Mouse (Mus musculus) midbrain, embryonic 13.5 days (tissue): Measurements from ENCODE around the gene Nfix. TPM values are rescaled to one million over a fixed set of nuclear protein-coding genes. Genes with fewer than 3 reads are reported as not detected.

Experiments
- ATAC-seq: fragments of 200-750 bp; cut with Nextera tagmentation; 2 replicates; pipeline ENCODE4 v1.8.0; 2017; ENCODE audit warnings: mild to moderate bottlenecking, moderate TSS enrichment, moderate library complexity
- H3K27ac ChIP-seq: fragments of 300-500 bp; sonication (generic); 2 replicates; pipeline ENCODE4 v1.5.1; 2015; ENCODE audit warnings: inconsistent platforms, mild to moderate bottlenecking, moderate library complexity
- H3K27me3 ChIP-seq: fragments of 300-500 bp; sonication (generic); 2 replicates; pipeline ENCODE4 v1.6.1; 2015; ENCODE audit warnings: mild to moderate bottlenecking, inconsistent platforms
- H3K36me3 ChIP-seq: fragments of 300-500 bp; sonication (generic); 2 replicates; pipeline ENCODE4 v1.6.1; 2015; ENCODE audit warnings: mild to moderate bottlenecking, inconsistent platforms
- H3K4me1 ChIP-seq: fragments of 300-500 bp; sonication (generic); replicated peaks from 2 replicates; pipeline ENCODE4 v1.6.1; 2015; ENCODE audit warnings: inconsistent platforms
- H3K4me2 ChIP-seq: fragments of 300-500 bp; sonication (generic); replicated peaks from 2 replicates; pipeline ENCODE4 v1.6.1; 2015; ENCODE audit warnings: moderate library complexity, mild to moderate bottlenecking, inconsistent platforms
- H3K4me3 ChIP-seq: fragments of 300-500 bp; sonication (generic); replicated peaks from 2 replicates; pipeline ENCODE4 v1.5.1; 2015; ENCODE audit warnings: mild to moderate bottlenecking, inconsistent platforms
- H3K9ac ChIP-seq: fragments of 300-500 bp; sonication (generic); replicated peaks from 2 replicates; pipeline ENCODE4 v1.6.1; 2015; ENCODE audit warnings: mild to moderate bottlenecking, inconsistent platforms
- H3K9me3 ChIP-seq: fragments of 300-500 bp; sonication (generic); 2 replicates; pipeline ENCODE4 v1.6.1; 2016; ENCODE audit warnings: mild to moderate bottlenecking, inconsistent platforms
- WGBS: fragments of 180-500 bp; shearing (Covaris S2); methylation state at CpG from one replicate; pipeline ENCODE4 v1.1.7; 2015; 5-methylcytosine and 5-hydroxymethylcytosine counted together
- polyA plus RNA-seq: library from polyadenylated mRNA; unstranded; fragments of >200 nt; fragmentation: Nextera tagmentation; extraction: Ambion mirVana; gene quantifications from 2 replicates; pipeline ENCODE4 v1.2.1, GENCODE M21; 2015

The Nfix gene
- polyA plus RNA-seq, 1 experiment from 2014 or later: 28.4 TPM

DNA sequence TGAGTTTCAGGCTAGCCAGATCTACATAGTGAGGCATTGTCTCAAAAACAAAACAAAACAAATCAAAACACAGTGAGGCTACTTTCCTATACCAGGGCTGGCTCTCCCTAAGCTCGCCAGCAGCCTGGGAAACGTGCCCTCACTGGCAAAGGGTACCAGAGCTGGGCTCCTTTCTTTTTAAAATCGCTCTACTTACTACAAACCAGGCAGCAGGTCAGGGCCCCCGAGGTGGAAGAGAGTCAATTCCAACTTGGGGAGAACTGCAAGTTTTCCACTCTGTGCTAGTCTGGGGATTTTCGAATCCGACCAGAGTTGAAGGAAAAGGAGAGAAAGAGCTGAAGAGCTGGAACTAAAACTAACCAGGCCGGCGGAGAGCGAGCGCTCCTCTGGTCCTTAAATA, 17.5 kb downstream of the Nfix start:
- 12% methylated on average over 10 of the region's 10 CpGs for WGBS
- no peak overlapping the region for H3K4me3 ChIP-seq
- H3K4me2 ChIP-seq: no peak overlapping the region
- no peak for ATAC-seq
- H3K27me3 ChIP-seq: peaks cover 100% of the 10 kb centered on the region
- H3K9ac ChIP-seq: no peak overlapping the region
- no peaks in the 10 kb centered on the region for H3K36me3 ChIP-seq
- peaks cover 38% of the 10 kb centered on the region for H3K4me1 ChIP-seq
- no peaks in the 10 kb centered on the region for H3K9me3 ChIP-seq
- H3K27ac ChIP-seq: no peak overlapping the region

DNA sequence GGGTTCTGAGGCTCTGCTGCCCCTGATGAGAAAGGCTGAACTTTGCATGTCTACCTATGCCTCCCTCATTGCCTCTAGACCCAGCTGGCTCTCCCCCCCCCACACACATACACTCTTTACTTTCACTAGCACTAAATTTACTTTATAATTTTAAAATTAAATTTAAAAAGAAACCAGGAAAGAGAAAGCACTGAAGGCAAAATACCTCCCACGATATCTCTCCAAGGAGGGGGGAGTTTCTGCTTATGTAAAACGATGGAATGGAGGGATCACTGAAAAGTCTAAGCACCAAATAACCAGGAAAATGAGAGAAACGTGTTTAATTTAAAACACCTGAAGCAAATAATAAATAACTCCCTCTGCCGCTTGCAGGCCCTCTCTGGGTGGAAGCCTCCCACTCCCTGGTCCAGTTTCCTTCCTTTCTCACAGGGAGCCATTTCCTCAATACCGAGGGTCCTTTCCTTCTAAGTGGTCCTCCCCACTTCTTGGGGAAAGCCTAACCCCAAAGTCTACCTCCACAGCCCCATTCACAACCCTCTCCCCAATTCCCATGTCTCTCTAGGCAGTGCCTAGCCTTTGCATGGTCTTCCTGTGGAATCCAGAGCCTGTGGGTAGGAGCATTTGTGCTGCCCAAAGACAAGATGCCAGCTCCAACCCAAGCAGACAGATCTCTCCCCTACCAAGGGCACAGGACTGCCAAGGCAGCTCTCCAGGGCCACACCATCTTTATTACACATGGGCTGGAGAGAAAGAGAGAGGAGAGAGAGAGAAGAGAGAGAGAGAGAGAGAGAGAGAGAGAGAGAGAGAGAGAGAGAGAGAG, 18.2 kb downstream of the Nfix start:
- Histone ChIP-seq H3K4me3 (no peak overlapping the region), H3K4me2 (no peak overlapping the region), H3K27me3 (peaks cover 100% of the 10 kb centered on the region), H3K27ac (no peak overlapping the region), H3K9me3 (no peaks in the 10 kb centered on the region), H3K36me3 (no peaks in the 10 kb centered on the region), H3K9ac (no peak overlapping the region), H3K4me1 (peaks cover 38% of the 10 kb centered on the region)
- 10% methylated on average over 5 of the region's 5 CpGs for WGBS
- ATAC-seq: no peak

DNA sequence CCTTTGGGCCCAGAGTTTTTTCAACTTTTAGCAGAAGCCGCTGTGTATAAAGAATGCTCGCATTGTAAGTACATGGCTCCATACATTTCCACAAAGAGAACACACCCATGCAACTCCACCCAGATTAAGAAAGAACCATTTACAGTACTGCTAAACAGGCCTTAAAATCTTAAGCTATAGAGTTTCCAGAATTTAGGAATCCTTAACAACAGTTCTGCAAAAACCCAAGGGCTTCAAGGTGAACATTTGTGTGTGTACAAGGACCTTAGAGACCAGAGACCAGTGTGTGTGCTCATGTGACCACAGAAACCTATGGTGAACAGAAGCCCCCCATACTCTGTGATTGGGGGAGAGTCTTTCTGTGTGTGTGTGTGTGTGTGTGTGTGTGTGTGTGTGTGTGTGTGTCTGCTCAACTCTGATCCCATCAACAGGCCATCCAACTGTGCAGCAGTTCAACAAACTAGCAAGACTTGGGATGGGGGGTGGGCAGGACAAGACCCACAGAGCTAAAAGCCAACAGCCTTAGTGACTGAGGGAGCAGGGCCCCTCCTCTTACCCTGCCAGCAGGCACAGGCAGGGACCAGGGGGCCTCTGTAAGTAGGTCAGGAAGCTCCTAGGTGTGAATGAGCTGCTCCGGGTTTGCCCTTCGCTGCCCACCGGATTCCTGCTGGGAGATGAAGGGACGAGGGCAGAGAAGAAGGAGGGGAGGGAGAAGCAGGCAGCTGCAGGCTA, 19.0 kb downstream of the Nfix start:
- no peak overlapping the region for H3K4me3 ChIP-seq
- no peak for ATAC-seq
- no peak overlapping the region for H3K4me2 ChIP-seq
- H3K4me1 ChIP-seq: peaks cover 38% of the 10 kb centered on the region
- 14% methylated on average over 6 of the region's 6 CpGs for WGBS
- no peaks in the 10 kb centered on the region for H3K36me3 ChIP-seq
- no peaks in the 10 kb centered on the region for H3K9me3 ChIP-seq
- H3K27ac ChIP-seq: no peak overlapping the region
- H3K27me3 ChIP-seq: peaks cover 100% of the 10 kb centered on the region
- H3K9ac ChIP-seq: no peak overlapping the region

DNA sequence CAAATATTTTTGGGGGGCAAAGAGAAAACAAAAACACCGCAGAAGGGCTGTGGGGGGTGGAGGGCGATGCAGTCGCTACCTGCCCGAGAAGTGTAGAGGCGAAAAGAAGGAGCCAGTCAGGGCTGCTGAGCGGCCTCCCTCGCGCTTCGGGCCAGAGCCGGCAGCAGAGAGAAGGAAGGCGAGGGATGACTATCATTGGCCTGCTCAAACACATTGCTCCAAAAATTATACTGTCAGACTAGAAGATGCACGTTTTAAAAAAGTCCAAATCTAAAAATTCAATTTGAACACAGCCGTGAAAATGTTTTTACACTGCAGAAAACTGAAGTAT, 20.0 kb downstream of the Nfix start:
- WGBS: 2% methylated on average over 13 of the region's 13 CpGs
- no peak overlapping the region; the same call in 1 of the 2 replicates for H3K4me2 ChIP-seq
- no peak overlapping the region for H3K9ac ChIP-seq
- peaks cover 100% of the 10 kb centered on the region for H3K27me3 ChIP-seq
- H3K36me3 ChIP-seq: no peaks in the 10 kb centered on the region
- H3K4me3 ChIP-seq: no peak overlapping the region
- no peaks in the 10 kb centered on the region for H3K9me3 ChIP-seq
- peaks cover 45% of the 10 kb centered on the region for H3K4me1 ChIP-seq
- ATAC-seq: no peak
- no peak overlapping the region for H3K27ac ChIP-seq

DNA sequence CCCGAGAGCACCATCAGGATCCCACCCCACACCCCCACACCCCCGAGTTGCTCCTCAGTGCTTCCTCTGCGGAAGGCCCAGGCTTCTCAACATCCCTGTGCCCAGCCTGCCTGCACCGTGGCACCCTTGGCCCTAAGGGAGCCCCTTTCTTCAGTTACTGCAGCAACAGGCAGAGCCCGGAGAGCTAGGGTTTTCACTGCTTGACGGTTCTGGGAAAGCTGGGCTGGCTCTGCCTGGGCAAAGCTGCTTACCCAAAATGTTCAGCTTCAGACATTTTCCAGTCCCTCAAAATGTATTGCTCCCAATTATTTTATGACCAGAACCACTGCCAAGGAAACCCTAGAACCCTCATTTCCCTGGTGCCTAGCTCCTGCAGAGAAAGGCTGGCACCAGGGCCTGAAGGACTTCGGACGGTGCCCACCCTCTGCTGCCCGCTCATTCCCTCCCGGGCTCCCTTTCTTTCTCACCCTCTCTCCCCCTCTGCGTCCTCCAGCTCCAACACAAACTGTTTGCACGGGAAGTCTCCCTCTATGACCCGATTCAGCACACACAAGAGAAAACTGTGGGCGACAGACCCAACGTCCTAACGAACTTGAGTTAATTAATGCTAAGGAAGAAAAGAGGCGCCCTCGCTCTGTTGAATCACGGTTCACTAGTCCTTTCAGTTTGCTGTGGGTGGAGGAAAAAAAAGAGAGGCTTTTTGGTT, 20.5 kb downstream of the Nfix start:
- peaks cover 99% of the 10 kb centered on the region for H3K27me3 ChIP-seq
- H3K4me3 ChIP-seq: 0 out of 2 replicates have a peak overlapping the region, but pooled peaks have one; percentile 4
- no peaks in the 10 kb centered on the region for H3K9me3 ChIP-seq
- H3K36me3 ChIP-seq: no peaks in the 10 kb centered on the region
- H3K4me2 ChIP-seq: peak overlapping the region; percentile 19; the same call in 1 of the 2 replicates
- 0 out of 2 replicates have a peak overlapping the region, but pooled peaks have one; percentile 7 for H3K9ac ChIP-seq
- H3K4me1 ChIP-seq: peaks cover 45% of the 10 kb centered on the region
- ATAC-seq: no peak
- WGBS: 5% methylated on average over 19 of the region's 19 CpGs
- peak overlapping the region; percentile 70 for H3K27ac ChIP-seq

DNA sequence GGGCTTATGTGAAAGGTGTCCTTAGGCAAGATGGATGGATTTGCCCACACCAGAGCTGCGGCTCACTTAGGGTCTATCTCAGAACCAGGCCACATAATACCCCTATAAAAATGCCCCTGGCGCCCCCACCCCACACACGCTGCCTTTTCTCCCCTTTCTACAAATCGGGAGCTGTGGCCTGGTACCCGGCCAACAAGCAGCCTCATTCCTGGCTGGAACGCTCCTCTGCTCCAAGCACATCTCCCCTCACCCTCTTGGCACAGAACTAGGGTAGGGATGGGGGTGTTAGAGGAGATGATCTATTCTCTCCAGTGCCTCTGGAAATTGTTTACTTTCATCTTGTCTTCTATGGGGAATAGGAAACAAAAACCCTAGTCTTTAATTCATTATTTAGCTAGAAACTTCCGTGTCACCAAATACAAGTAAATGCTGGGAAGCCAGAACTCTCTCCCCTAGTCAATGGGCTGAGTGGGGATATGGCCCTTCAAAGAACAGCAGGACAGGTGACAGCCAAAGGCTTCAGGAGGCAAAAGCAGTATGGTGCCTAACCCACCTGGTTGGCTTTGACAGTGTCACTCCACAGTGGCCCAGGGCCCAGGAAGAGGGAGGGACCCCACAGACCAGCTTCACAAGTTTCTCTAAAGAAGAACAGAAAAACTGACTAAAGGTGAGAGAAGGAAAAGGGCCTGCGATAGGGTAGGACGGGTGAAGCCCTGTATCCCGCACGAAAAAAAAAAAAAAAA, 21.3 kb downstream of the Nfix start:
- no peak overlapping the region for H3K9ac ChIP-seq
- 9% methylated on average over 11 of the region's 11 CpGs for WGBS
- peaks cover 45% of the 10 kb centered on the region for H3K4me1 ChIP-seq

DNA sequence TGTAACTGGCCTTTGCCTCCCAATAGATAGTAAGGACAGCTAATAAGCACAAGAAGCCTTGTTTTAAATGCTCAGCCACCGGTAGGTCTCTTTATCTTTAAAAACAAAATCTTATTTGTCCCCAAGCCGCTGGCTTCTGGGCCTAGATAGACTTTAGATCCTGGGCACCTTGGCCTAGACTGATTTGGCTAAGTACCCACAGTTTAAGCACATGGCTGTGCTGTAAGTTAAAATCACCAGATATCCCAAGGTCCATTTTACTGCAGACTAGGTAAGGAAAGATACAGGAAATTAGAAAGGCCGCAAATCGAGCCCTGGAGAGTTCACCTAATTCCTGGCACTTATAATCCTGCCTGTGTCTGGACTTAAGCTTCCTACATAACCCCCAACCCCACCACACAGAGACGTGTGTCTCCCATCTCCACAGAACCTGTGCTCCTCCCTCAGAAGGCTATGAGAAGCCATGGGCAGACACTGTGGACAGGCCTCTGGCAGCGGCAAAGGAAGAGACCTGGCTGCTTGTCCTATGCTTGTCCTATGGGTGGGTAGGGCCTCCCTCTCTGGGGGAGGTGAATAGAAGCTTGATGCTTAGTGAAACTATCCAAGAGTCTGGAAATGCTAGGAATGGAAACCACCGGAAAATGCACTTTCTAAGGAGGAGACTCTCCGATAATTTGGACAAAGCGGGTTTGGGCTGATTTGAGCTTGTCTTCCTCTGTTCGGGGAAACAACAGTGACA, 22.1 kb downstream of the Nfix start:
- H3K27ac ChIP-seq: no peak overlapping the region
- no peaks in the 10 kb centered on the region for H3K9me3 ChIP-seq
- ATAC-seq: no peak
- peaks cover 52% of the 10 kb centered on the region for H3K4me1 ChIP-seq
- H3K9ac ChIP-seq: no peak overlapping the region
- WGBS: 20% methylated on average over 10 of the region's 10 CpGs
- H3K4me3 ChIP-seq: no peak overlapping the region
- H3K36me3 ChIP-seq: no peaks in the 10 kb centered on the region
- no peak overlapping the region for H3K4me2 ChIP-seq
- H3K27me3 ChIP-seq: peaks cover 93% of the 10 kb centered on the region

More for the DNA sequence above, 21.3 kb downstream of the Nfix start:
- Histone ChIP-seq H3K9me3 (no peaks in the 10 kb centered on the region), H3K4me3 (no peak overlapping the region), H3K36me3 (no peaks in the 10 kb centered on the region), H3K27me3 (peaks cover 95% of the 10 kb centered on the region), H3K27ac (0 out of 2 replicates have a peak overlapping the region, but pooled peaks have one; percentile 70), H3K4me2 (peak overlapping the region; percentile 19; the same call in 1 of the 2 replicates)
- no peak for ATAC-seq

DNA sequence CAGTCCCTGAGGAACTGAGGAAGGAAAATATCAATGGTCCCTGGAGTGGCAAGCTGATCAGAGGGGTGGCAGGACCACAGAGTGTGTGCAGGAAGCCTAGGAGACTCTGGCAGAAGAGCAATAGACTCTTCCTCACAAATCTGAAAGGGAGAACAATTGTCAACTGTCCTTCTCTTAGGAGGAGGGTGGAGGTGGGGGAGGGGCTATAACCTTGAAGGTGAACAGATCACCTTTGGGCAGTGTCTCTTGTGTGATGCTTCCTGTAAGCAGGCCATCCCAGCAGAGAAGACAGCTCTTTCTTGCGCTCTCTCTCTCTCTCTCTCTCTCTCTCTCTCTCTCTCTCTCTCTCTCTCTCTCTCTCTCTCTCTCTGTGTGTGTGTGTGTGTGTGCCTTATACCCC, 23.6 kb downstream of the Nfix start:
- Histone ChIP-seq H3K9ac (no peak overlapping the region), H3K9me3 (no peaks in the 10 kb centered on the region), H3K27me3 (peaks cover 93% of the 10 kb centered on the region), H3K4me1 (peaks cover 64% of the 10 kb centered on the region), H3K4me2 (no peak overlapping the region), H3K36me3 (no peaks in the 10 kb centered on the region), H3K27ac (no peak overlapping the region), H3K4me3 (no peak overlapping the region)
- WGBS: no CpG with 5 or more reads among the region's 1 CpGs
- no peak for ATAC-seq

DNA sequence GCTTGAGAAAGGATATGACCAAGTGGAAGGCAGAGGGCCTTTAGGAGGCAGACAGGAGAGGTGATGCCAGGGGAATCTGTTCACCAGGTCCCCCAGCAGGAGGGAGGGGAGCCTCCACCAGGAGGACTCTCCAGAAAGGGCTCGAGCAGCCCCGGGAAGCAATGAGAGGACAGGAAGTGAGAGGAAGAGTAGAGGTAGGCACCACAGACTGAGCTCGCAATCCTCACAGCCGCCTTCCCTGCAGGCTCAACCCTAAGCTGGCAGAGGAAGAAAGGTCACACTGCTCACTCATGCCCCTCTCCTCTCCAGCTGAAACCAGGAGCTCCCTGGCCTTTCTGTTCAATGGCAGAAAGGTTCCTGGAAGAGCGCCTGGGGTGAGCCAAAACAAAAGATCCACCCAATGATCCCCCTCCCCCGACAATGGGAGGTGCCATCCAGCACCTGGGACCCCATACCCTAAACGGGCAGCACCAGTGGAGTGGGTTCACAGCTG, 24.5 kb downstream of the Nfix start:
- Histone ChIP-seq H3K36me3 (no peaks in the 10 kb centered on the region), H3K4me2 (peak overlapping the region; percentile 40), H3K27me3 (peaks cover 93% of the 10 kb centered on the region), H3K4me3 (no peak overlapping the region), H3K9me3 (no peaks in the 10 kb centered on the region), H3K9ac (peak overlapping the region; percentile 28), H3K27ac (peak overlapping the region; percentile 79), H3K4me1 (peaks cover 66% of the 10 kb centered on the region)
- ATAC-seq: no peak
- WGBS: 5% methylated on average over 7 of the region's 7 CpGs

DNA sequence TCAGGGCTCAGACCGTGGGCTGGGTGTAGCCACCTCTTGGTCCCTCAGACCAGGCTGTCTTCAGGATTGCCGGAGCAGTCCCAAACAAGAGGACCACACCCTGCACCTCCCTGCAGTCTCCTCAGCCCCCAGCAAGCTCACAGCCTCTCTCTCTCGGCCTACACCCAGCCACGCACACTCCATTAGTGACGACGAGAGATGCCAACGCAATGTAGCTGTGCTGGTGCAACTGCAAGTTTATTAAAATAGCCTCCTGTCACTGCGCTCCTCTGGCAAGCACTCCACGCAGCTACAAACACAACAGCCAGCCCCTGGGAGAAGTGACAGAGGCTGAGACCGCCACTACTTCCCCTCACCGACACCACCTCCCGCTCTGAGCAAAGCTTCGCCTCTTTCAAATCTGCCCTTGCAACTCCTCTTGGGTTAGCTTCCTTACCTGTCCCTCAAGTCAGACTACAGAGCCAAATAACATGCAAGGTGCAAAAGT, 25.0 kb downstream of the Nfix start:
- Histone ChIP-seq H3K4me2 (peak overlapping the region; percentile 40), H3K4me1 (peaks cover 68% of the 10 kb centered on the region), H3K27me3 (peaks cover 93% of the 10 kb centered on the region), H3K9me3 (no peaks in the 10 kb centered on the region), H3K4me3 (no peak overlapping the region), H3K27ac (peak overlapping the region; percentile 79), H3K36me3 (no peaks in the 10 kb centered on the region), H3K9ac (peak overlapping the region; percentile 28)
- ATAC-seq: peak; percentile 8; the same call in 1 of the 2 replicates
- WGBS: 3% methylated on average over 13 of the region's 13 CpGs
